Mouse (Mus musculus) ES-Bruce4 (cell line): Measurements from ENCODE around the gene Slit3. TPM values are rescaled to one million over a fixed set of nuclear protein-coding genes. Genes with fewer than 3 reads are reported as not detected.

ENCODE experiments used
- H3K27ac ChIP-seq: 2 replicates; pipeline ENCODE4 v1.5.1; 2012; ENCODE audit warnings: low read length, inconsistent platforms; ENCODE audit not compliant: insufficient read depth
- H3K27me3 ChIP-seq: 2 replicates; pipeline ENCODE4 v1.6.1; 2012; ENCODE audit warnings: mild to moderate bottlenecking, low read length, inconsistent platforms; ENCODE audit not compliant: control insufficient read depth, poor library complexity, insufficient read depth, severe bottlenecking
- H3K36me3 ChIP-seq: 2 replicates; pipeline ENCODE4 v1.6.1; 2012; ENCODE audit warnings: inconsistent platforms, mild to moderate bottlenecking, low read length, moderate library complexity; ENCODE audit not compliant: control insufficient read depth, poor library complexity, insufficient read depth, severe bottlenecking
- H3K4me1 ChIP-seq: one replicate; pipeline ENCODE4 v1.8.1; 2011; ENCODE audit warnings: low read length; ENCODE audit not compliant: control insufficient read depth, insufficient read depth
- H3K4me3 ChIP-seq: 2 replicates; pipeline ENCODE4 v1.5.1; 2011; ENCODE audit warnings: low read depth, mild to moderate bottlenecking, low read length
- H3K9ac ChIP-seq: 2 replicates; pipeline ENCODE4 v1.6.1; 2012; ENCODE audit warnings: low read depth, mild to moderate bottlenecking, inconsistent platforms; ENCODE audit not compliant: poor library complexity, severe bottlenecking
- H3K9me3 ChIP-seq: replicated peaks from 2 replicates; pipeline ENCODE4 v1.6.1; 2012; ENCODE audit warnings: mild to moderate bottlenecking, low read length, inconsistent platforms; ENCODE audit not compliant: control insufficient read depth, poor library complexity, insufficient read depth, severe bottlenecking
- CTCF ChIP-seq: IDR thresholded peaks from one replicate; pipeline ENCODE4 v1.8.1; 2011; ENCODE audit warnings: low read depth, low read length
- EP300 ChIP-seq: IDR thresholded peaks from 2 replicates; pipeline ENCODE4 v1.6.1; 2011; ENCODE audit warnings: low read depth, low read length; ENCODE audit not compliant: insufficient read depth
- POLR2A ChIP-seq: IDR thresholded peaks from one replicate; pipeline ENCODE4 v1.8.1; 2011; ENCODE audit warnings: low read length; ENCODE audit not compliant: insufficient read depth
- polyA plus RNA-seq: library from polyadenylated mRNA; stranded (reverse); fragments of >200 nt; gene quantifications from 2 replicates; pipeline ENCODE4 v1.2.4, GENCODE M21; 2011; ENCODE audit warnings: low read depth; ENCODE audit not compliant: missing spikeins, insufficient read depth, insufficient read length

Gene Slit3
- polyA plus RNA-seq, 1 experiment, result 2.8 TPM

GRCm38 (mm10) chr11:35274036-35274435 lies 153.0 kb downstream of the Slit3 start:
- Histone ChIP-seq H3K9ac (no peak overlapping the region), H3K4me1 (no peaks in the 10 kb centered on the region), H3K36me3 (no peaks in the 10 kb centered on the region), H3K4me3 (no peak overlapping the region), H3K9me3 (no peaks in the 10 kb centered on the region), H3K27me3 (no peaks in the 10 kb centered on the region), H3K27ac (no peak overlapping the region)
- no peak for TF ChIP-seq POLR2A
- no peak for TF ChIP-seq CTCF
- no peak for TF ChIP-seq EP300

GRCm38 (mm10) chr11:35275300-35275699 lies 154.3 kb downstream of the Slit3 start:
- Histone ChIP-seq H3K27ac (no peak overlapping the region), H3K9me3 (no peaks in the 10 kb centered on the region), H3K4me3 (no peak overlapping the region), H3K36me3 (no peaks in the 10 kb centered on the region), H3K9ac (no peak overlapping the region), H3K4me1 (no peaks in the 10 kb centered on the region), H3K27me3 (no peaks in the 10 kb centered on the region)
- TF ChIP-seq POLR2A, result no peak
- TF ChIP-seq CTCF, result no peak
- no peak for TF ChIP-seq EP300

- Histone ChIP-seq H3K4me3 (no peak overlapping the region), H3K9me3 (no peaks in the 10 kb centered on the region), H3K36me3 (no peaks in the 10 kb centered on the region), H3K9ac (no peak overlapping the region), H3K4me1 (no peaks in the 10 kb centered on the region), H3K27me3 (no peaks in the 10 kb centered on the region), H3K27ac (no peak overlapping the region)
- no peak for TF ChIP-seq EP300
Measured at GRCm38 (mm10) chr11:35276001-35276400, 155.0 kb downstream of the Slit3 start.

GRCm38 (mm10) chr11:35278128-35278769 lies 157.2 kb downstream of the Slit3 start:
- no peak overlapping the region for H3K9ac ChIP-seq
- H3K27me3 ChIP-seq, result no peaks in the 10 kb centered on the region
- TF ChIP-seq EP300 (no peak), CTCF (no peak), POLR2A (no peak)
- H3K4me1 ChIP-seq, result no peaks in the 10 kb centered on the region
- no peaks in the 10 kb centered on the region for H3K9me3 ChIP-seq
- no peak overlapping the region for H3K4me3 ChIP-seq
- H3K36me3 ChIP-seq, result no peaks in the 10 kb centered on the region
- H3K27ac ChIP-seq, result no peak overlapping the region

- Histone ChIP-seq H3K27me3 (no peaks in the 10 kb centered on the region), H3K9ac (no peak overlapping the region), H3K36me3 (no peaks in the 10 kb centered on the region), H3K4me1 (no peaks in the 10 kb centered on the region), H3K9me3 (no peaks in the 10 kb centered on the region), H3K27ac (no peak overlapping the region), H3K4me3 (no peak overlapping the region)
- TF ChIP-seq CTCF (no peak), EP300 (no peak), POLR2A (no peak)
Measured at GRCm38 (mm10) chr11:35280826-35281225, 159.8 kb downstream of the Slit3 start.

GRCm38 (mm10) chr11:35282001-35282632 lies 161.1 kb downstream of the Slit3 start:
- H3K36me3 ChIP-seq, result no peaks in the 10 kb centered on the region
- no peak overlapping the region for H3K9ac ChIP-seq
- no peak overlapping the region for H3K4me3 ChIP-seq
- H3K4me1 ChIP-seq, result no peaks in the 10 kb centered on the region
- H3K27me3 ChIP-seq, result no peaks in the 10 kb centered on the region
- no peak for TF ChIP-seq POLR2A
- TF ChIP-seq EP300, result no peak
- TF ChIP-seq CTCF, result no peak
- H3K9me3 ChIP-seq, result no peaks in the 10 kb centered on the region
- H3K27ac ChIP-seq, result no peak overlapping the region
